In genomic region chr8:111718937-111719336, GRCm38 (mm10) we compare ENCODE assay signal across 9 mouse cellular contexts. TPM values are rescaled to one million over a fixed set of nuclear protein-coding genes. Genes with fewer than 3 reads are reported as not detected.
A peak's percentile ranks its signal among the peaks of the same experiment; 100 is the strongest.
DNase-seq lines count a peak whose midpoint lies in the region; ATAC-seq and TF ChIP-seq lines count a peak whose summit lies in the region.
"Had no signal": no experiment of that assay in that cellular context is flagged by ENCODE, and none has a peak within 500 bp of the region (broad histone marks: within the 10 kb centered on the region; RNA-seq: fewer than 3 reads in every experiment).

No protein-coding gene starts in this region.

- peak overlapping the region; percentile 25; the same call in 1 of the 2 replicates for H3K9ac ChIP-seq in hindbrain, embryonic 13.5 days
- no peak overlapping the region for H3K9ac ChIP-seq in midbrain, embryonic 16.5 days (ENCODE audit: low read depth, low read length)

- no peak for ATAC-seq in hindbrain, embryonic 13.5 days (ENCODE audit: low FRiP score)
- ATAC-seq in midbrain, embryonic 16.5 days = no peak
- ATAC-seq in monocyte, adult 5-6 weeks (replicated peaks; ENCODE audit: insufficient number of reproducible peaks, low FRiP score, low TSS enrichment, poor library complexity, severe bottlenecking) = no peak

- no peak for TF ChIP-seq CTCF in layer of hippocampus, adult 2 months (conservative IDR thresholded peaks at IDR 0.05)

- peak; percentile 28 for DNase-seq in cerebellum, adult 9-11 months
- no peak for DNase-seq in cerebellum, postnatal 14 days
- DNase-seq in layer of hippocampus, adult 2 months (ENCODE audit: low spot score in 2 of 2) = no peak
- no peak for DNase-seq in layer of hippocampus, adult 18-20 months (ENCODE audit: low spot score in 2 of 2)
- DNase-seq in right cerebral cortex, postnatal 14 days = no peak
- DNase-seq: lung, postnatal 14 days had no signal

- no peak overlapping the region for H3K4me3 ChIP-seq in layer of hippocampus, adult 2 months
- H3K4me3 ChIP-seq in hindbrain, embryonic 13.5 days = no peak overlapping the region
- H3K4me3 ChIP-seq in midbrain, embryonic 16.5 days (ENCODE audit: low read depth, low read length) = no peak overlapping the region

- no peak overlapping the region for H3K4me2 ChIP-seq in hindbrain, embryonic 13.5 days
- no peak overlapping the region for H3K4me2 ChIP-seq in midbrain, embryonic 16.5 days (ENCODE audit: low read length)

- WGBS in hindbrain, embryonic 13.5 days = 40% methylated on average over 5 of the region's 5 CpGs
- 41% methylated on average over 5 of the region's 5 CpGs for WGBS in midbrain, embryonic 16.5 days

- H3K27ac ChIP-seq in layer of hippocampus, adult 2 months = peak overlapping the region; percentile 96
- peak overlapping the region; percentile 99 for H3K27ac ChIP-seq in hindbrain, embryonic 13.5 days
- H3K27ac ChIP-seq in midbrain, embryonic 16.5 days (ENCODE audit: low read length) = 0 out of 2 replicates have a peak overlapping the region, but pooled peaks have one; percentile 1

- peaks cover 68% of the 10 kb centered on the region for H3K4me1 ChIP-seq in hindbrain, embryonic 13.5 days (replicated peaks)
- peaks cover 25% of the 10 kb centered on the region for H3K4me1 ChIP-seq in midbrain, embryonic 16.5 days (ENCODE audit: control insufficient read depth, insufficient read depth, low read length)

- H3K27me3 ChIP-seq in hindbrain, embryonic 13.5 days = no peaks in the 10 kb centered on the region
- no peaks in the 10 kb centered on the region for H3K27me3 ChIP-seq in midbrain, embryonic 16.5 days (ENCODE audit: control insufficient read depth, insufficient read depth, low read depth, low read length)

- H3K9me3 ChIP-seq in hindbrain, embryonic 13.5 days = no peaks in the 10 kb centered on the region
- no peaks in the 10 kb centered on the region for H3K9me3 ChIP-seq in midbrain, embryonic 16.5 days (replicated peaks; ENCODE audit: control insufficient read depth, low read length, poor library complexity, severe bottlenecking)

- peaks cover 45% of the 10 kb centered on the region for H3K36me3 ChIP-seq in hindbrain, embryonic 13.5 days
- peaks cover 21% of the 10 kb centered on the region for H3K36me3 ChIP-seq in midbrain, embryonic 16.5 days (ENCODE audit: control insufficient read depth, insufficient read depth, low read length)

RNA-seq across cellular contexts. Expression of gene Bcar1, which starts 24.7 kb away (rescaled TPM):
- 10 to 100 TPM; 66.1 to 69.7 TPM for total RNA-seq in layer of hippocampus, adult 2 months (2021)
- total RNA-seq in layer of hippocampus, adult 18-20 months (2021) = 10 to 100 TPM; 61.4 to 63.7 TPM
- polyA plus RNA-seq in hindbrain, embryonic 13.5 days (2015; fragmentation: Nextera tagmentation; extraction: Ambion mirVana) = 55.4 and 55.6 TPM in 2 replicates
- polyA plus RNA-seq in midbrain, embryonic 16.5 days (2015; fragmentation: Nextera tagmentation; extraction: Ambion mirVana) = 41.5 and 43.3 TPM in 2 replicates
- total RNA-seq in monocyte, adult 5-6 weeks (2017) = not detected in 3 replicates

RNA-seq across cellular contexts. Expression of gene Ctrb1, which starts 28.1 kb away (rescaled TPM):
- total RNA-seq in layer of hippocampus, adult 2 months (2021) = not detected
- total RNA-seq in layer of hippocampus, adult 18-20 months (2021) = not detected
- 3.1 TPM in 1 of 2 replicates, not detected in the other for polyA plus RNA-seq in hindbrain, embryonic 13.5 days (2015; fragmentation: Nextera tagmentation; extraction: Ambion mirVana)
- not detected in 2 replicates for polyA plus RNA-seq in midbrain, embryonic 16.5 days (2015; fragmentation: Nextera tagmentation; extraction: Ambion mirVana)
- total RNA-seq in monocyte, adult 5-6 weeks (2017) = not detected in 3 replicates

Comparison
In these comparisons a context has a peak if more than half of its experiments do, and no peak if none do; other contexts are left out.
1. H3K27ac ChIP-seq: peak in every context shown above with its lines; median percentile 99 in hindbrain, embryonic 13.5 days; 96 in layer of hippocampus, adult 2 months; 1 in midbrain, embryonic 16.5 days.
2. RNA of gene Bcar1, which starts 24.7 kb away (total RNA-seq): 66.1 to 69.7 TPM in layer of hippocampus, adult 2 months and 61.4 to 63.7 TPM in layer of hippocampus, adult 18-20 months; not detected in monocyte, adult 5-6 weeks; every median in the first group is over 10 times any median in the second.